Mouse (Mus musculus) heart, adult 2 months (tissue): ENCODE measurements around the gene Zfp53. TPM values are rescaled to one million over a fixed set of nuclear protein-coding genes. Genes with fewer than 3 reads are reported as not detected.

Experiments used
- DNase-seq, 2 experiments: peaks; one replicate each; pipeline ENCODE4 v3.0.0; 2021
- H3K27ac ChIP-seq: fragments of 200-600 bp; 2 replicates; pipeline ENCODE4 v1.8.1; 2022
- H3K27me3 ChIP-seq: fragments of 200-500 bp; 2 replicates; pipeline ENCODE4 v1.6.1; 2012; ENCODE audit warnings: mild to moderate bottlenecking, low read length, inconsistent platforms, mixed read lengths; ENCODE audit not compliant: control insufficient read depth, insufficient read depth
- H3K36me3 ChIP-seq: fragments of 200-500 bp; 2 replicates; pipeline ENCODE4 v1.6.1; 2012; ENCODE audit warnings: low read length, inconsistent platforms; ENCODE audit not compliant: control insufficient read depth, insufficient read depth
- H3K4me1 ChIP-seq: fragments of 200-500 bp; 2 replicates; pipeline ENCODE4 v1.6.1; 2011; ENCODE audit warnings: low read length; ENCODE audit not compliant: control insufficient read depth, insufficient read depth
- H3K4me3 ChIP-seq: fragments of 200-600 bp; 2 replicates; pipeline ENCODE4 v1.8.1; 2022
- H3K79me2 ChIP-seq: fragments of 200-500 bp; replicated peaks from 2 replicates; pipeline ENCODE4 v1.6.1; 2012; ENCODE audit warnings: mild to moderate bottlenecking, inconsistent platforms, low read length, moderate library complexity, mixed read lengths; ENCODE audit not compliant: control insufficient read depth, insufficient read depth
- H3K9ac ChIP-seq: fragments of 200-500 bp; 2 replicates; pipeline ENCODE4 v1.6.1; 2012; ENCODE audit warnings: low read depth, mild to moderate bottlenecking, control low read depth, inconsistent platforms, low read length, mixed read lengths
- CTCF ChIP-seq: fragments of 200-600 bp; IDR thresholded peaks from 2 replicates; pipeline ENCODE4 v1.8.1; 2022; ENCODE audit warnings: antibody characterized with exemption, mild to moderate bottlenecking, moderate library complexity
- EP300 ChIP-seq: fragments of 200-500 bp; IDR thresholded peaks from 2 replicates; pipeline ENCODE4 v1.6.1; 2011; ENCODE audit warnings: low read depth, low read length, control low read depth; ENCODE audit not compliant: insufficient read depth
- POLR2A ChIP-seq: fragments of 200-500 bp; IDR thresholded peaks from 2 replicates; pipeline ENCODE4 v1.6.1; 2011; ENCODE audit warnings: mild to moderate bottlenecking, low read depth, low read length, control low read depth; ENCODE audit not compliant: insufficient read depth
- WGBS: fragments of 180-500 bp; shearing (Covaris S2); methylation state at CpG from one replicate; pipeline ENCODE4 v1.1.7; 2018; 5-methylcytosine and 5-hydroxymethylcytosine counted together
- intact Hi-C: fragments of 180-260 bp; cut with DNase I; formaldehyde crosslinking; loops from one replicate; pipeline ENCODE4 v1.15.1; 2025
- polyA plus RNA-seq: library from polyadenylated mRNA; depleted of rRNA; stranded (reverse); fragments of >200 nt; gene quantifications from 2 replicates; pipeline ENCODE4 v1.2.3, GENCODE M21; 2012; rRNA removed
- total RNA-seq, 2 experiments: library from RNA; stranded (reverse); gene quantifications; 2 replicates each; pipeline ENCODE4 v1.2.3; 2021

The Zfp53 gene
- total and polyA plus RNA-seq, 3 experiments: 0.55 to 2.5 (median 2.0) TPM

DNA sequence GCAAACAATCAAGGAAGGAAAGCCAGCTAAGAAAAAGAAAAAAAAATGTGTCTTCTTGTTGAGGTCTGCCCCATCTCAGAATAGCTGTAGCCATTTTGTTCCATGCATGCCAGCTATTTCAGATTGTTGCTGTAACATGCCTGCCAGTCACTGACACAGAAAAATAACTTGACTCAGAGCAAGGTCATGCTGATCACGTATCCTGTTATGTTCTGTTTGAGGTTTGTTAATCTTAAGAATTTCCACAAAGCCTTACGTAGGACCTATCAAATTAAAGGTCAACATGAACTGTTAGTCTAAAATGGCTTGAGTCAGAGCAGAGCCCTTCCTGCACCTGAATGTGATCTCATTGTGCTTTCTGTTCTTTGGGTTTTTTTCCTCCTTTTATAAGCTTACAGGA lies 47.9 kb downstream of the Zfp53 start:
- intact Hi-C loops: loop anchor here (10.0 kb wide), 2 partner anchors 302 to 592 kb away; partner anchors contain the start of gene Ppp2r1a
- TF ChIP-seq CTCF: no peak
- no peak for TF ChIP-seq POLR2A
- no peak for TF ChIP-seq EP300
- WGBS: 43% methylated on average over 2 of the region's 2 CpGs
- no peak overlapping the region for H3K9ac ChIP-seq
- no peaks in the 10 kb centered on the region for H3K27me3 ChIP-seq
- H3K79me2 ChIP-seq: no peaks in the 10 kb centered on the region
- peaks cover 4% of the 10 kb centered on the region for H3K4me1 ChIP-seq
- H3K4me3 ChIP-seq: no peak overlapping the region; the same call in 1 of the 2 replicates
- no peak overlapping the region; the same call in 1 of the 2 replicates for H3K27ac ChIP-seq
- H3K36me3 ChIP-seq: peaks cover 7% of the 10 kb centered on the region
- no peak for DNase-seq

DNA sequence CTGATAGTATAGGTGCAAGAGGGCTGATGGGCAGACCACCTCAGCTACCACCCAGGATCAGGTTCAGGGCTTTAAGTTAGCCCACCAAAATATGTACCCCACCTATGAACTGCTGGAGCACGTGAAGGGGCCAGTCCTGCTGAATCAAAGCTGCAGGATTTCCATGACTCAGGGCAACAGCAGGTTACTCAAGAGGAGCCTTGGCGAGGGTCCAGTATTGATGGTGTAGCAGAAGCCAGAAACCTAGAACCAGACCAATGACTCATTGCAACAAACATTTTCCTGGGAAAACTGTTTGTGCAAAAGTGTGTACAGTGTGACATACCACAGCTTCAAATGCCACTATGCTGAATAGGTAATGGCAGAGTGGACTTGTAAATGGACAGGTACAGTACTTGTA lies 69.0 kb downstream of the Zfp53 start:
- Histone ChIP-seq H3K36me3 (peaks cover 6% of the 10 kb centered on the region), H3K9ac (no peak overlapping the region), H3K27me3 (no peaks in the 10 kb centered on the region), H3K4me3 (no peak overlapping the region), H3K79me2 (no peaks in the 10 kb centered on the region), H3K4me1 (no peaks in the 10 kb centered on the region), H3K27ac (no peak overlapping the region)
- 80% methylated on average over 2 of the region's 2 CpGs for WGBS
- no peak for TF ChIP-seq CTCF
- TF ChIP-seq POLR2A: no peak
- no peak for TF ChIP-seq EP300
- DNase-seq: no peak
- intact Hi-C loops: no loop called here

Other genes starting within 250 kb of the Zfp53 start
- gene Vmn1r235, start 232.6 kb upstream of the Zfp53 start, total RNA-seq: not detected
- not detected in 2 replicates for gene Vmn1r235, start 232.6 kb upstream of the Zfp53 start, polyA plus RNA-seq
- not detected for gene Vmn1r236, start 206.1 kb upstream of the Zfp53 start, total RNA-seq
- gene Vmn1r236, start 206.1 kb upstream of the Zfp53 start, polyA plus RNA-seq: not detected in 2 replicates
- not detected for gene Vmn1r237, start 177.1 kb upstream of the Zfp53 start, total RNA-seq
- gene Vmn1r237, start 177.1 kb upstream of the Zfp53 start, polyA plus RNA-seq: not detected in 2 replicates
- gene Zfp677, start 105.2 kb upstream of the Zfp53 start, total RNA-seq: under 1 TPM; 0.86 to 0.89 TPM
- 0.25 and 0.50 TPM in 2 replicates for gene Zfp677, start 105.2 kb upstream of the Zfp53 start, polyA plus RNA-seq
- 1 to 10 TPM in 1 of 2 experiments, under 1 TPM in 1; 0.59 to 1.0 TPM for gene Zfp54, start 65.8 kb upstream of the Zfp53 start, total RNA-seq
- gene Zfp54, start 65.8 kb upstream of the Zfp53 start, polyA plus RNA-seq: 0.39 and 0.64 TPM in 2 replicates
- gene Zfp51, start 38.6 kb upstream of the Zfp53 start, total RNA-seq: 1 to 10 TPM; 6.3 to 8.5 TPM
- gene Zfp51, start 38.6 kb upstream of the Zfp53 start, polyA plus RNA-seq: 1.5 and 3.7 TPM in 2 replicates
- gene Zfp52, start 46.5 kb downstream of the Zfp53 start, total RNA-seq: 1 to 10 TPM; 3.5 to 5.9 TPM
- 1.1 and 1.9 TPM in 2 replicates for gene Zfp52, start 46.5 kb downstream of the Zfp53 start, polyA plus RNA-seq
- gene Zfp948, start 78.0 kb downstream of the Zfp53 start, total RNA-seq: 1 to 10 TPM; 2.7 to 3.7 TPM
- gene Zfp948, start 78.0 kb downstream of the Zfp53 start, polyA plus RNA-seq: 1.2 and 3.0 TPM in 2 replicates
- 1 to 10 TPM; 2.1 to 2.4 TPM for gene Zfp983, start 161.6 kb downstream of the Zfp53 start, total RNA-seq
- gene Zfp983, start 161.6 kb downstream of the Zfp53 start, polyA plus RNA-seq: 0.35 and 1.3 TPM in 2 replicates
- 1 to 10 TPM; 2.2 to 2.4 TPM for gene Gm10226, start 202.9 kb downstream of the Zfp53 start, total RNA-seq
- not detected in 2 replicates for gene Gm10226, start 202.9 kb downstream of the Zfp53 start, polyA plus RNA-seq
- gene Zfp760, start 218.7 kb downstream of the Zfp53 start, total RNA-seq: 1 to 10 TPM; 1.3 to 1.5 TPM
- 0.53 and 1.3 TPM in 2 replicates for gene Zfp760, start 218.7 kb downstream of the Zfp53 start, polyA plus RNA-seq
- 1 to 10 TPM; 5.1 to 5.9 TPM for gene Zfp229, start 241.8 kb downstream of the Zfp53 start, total RNA-seq
- 1.5 and 3.3 TPM in 2 replicates for gene Zfp229, start 241.8 kb downstream of the Zfp53 start, polyA plus RNA-seq